Mouse (Mus musculus): ENCODE results near the gene Thoc2. TPM values are rescaled to one million over a fixed set of nuclear protein-coding genes. Genes with fewer than 3 reads are reported as not detected.

Thoc2 gene
- polyA plus RNA-seq (2014; fragmentation: Illumina TruSeq; extraction: RNeasy Lipid Tissue Mini Kit (QIAGEN cat#74804); ENCODE audit: low read depth, low replicate concordance) = 42.2 TPM

GRCm38 (mm10) chrX:41920574-41920973 lies at the start of gene Thoc2:
TSS of gene Thoc2 (minus strand) at chrX:41920674.

Other genes with a start within 250 kb of the Thoc2 start
- 113 TPM for gene Xiap, start 139.0 kb upstream of the Thoc2 start, polyA plus RNA-seq (2014; fragmentation: Illumina TruSeq; extraction: RNeasy Lipid Tissue Mini Kit (QIAGEN cat#74804); ENCODE audit: low read depth, low replicate concordance)
- 63.8 TPM for gene Stag2, start 228.6 kb upstream of the Thoc2 start, polyA plus RNA-seq (2014; fragmentation: Illumina TruSeq; extraction: RNeasy Lipid Tissue Mini Kit (QIAGEN cat#74804); ENCODE audit: low read depth, low replicate concordance)